Mouse (Mus musculus) midbrain, embryonic 16.5 days (tissue): ENCODE measurements around the gene Kptn. TPM values are rescaled to one million over a fixed set of nuclear protein-coding genes. Genes with fewer than 3 reads are reported as not detected.

Experiments
- ATAC-seq: fragments of 200-750 bp; cut with Nextera tagmentation; 2 replicates; pipeline ENCODE4 v1.8.0; 2017; ENCODE audit warnings: moderate TSS enrichment
- H3K27ac ChIP-seq: fragments of 300-500 bp; sonication (generic); 2 replicates; pipeline ENCODE4 v1.5.1; 2014; ENCODE audit warnings: mild to moderate bottlenecking, low read length, mixed read lengths
- H3K27me3 ChIP-seq: fragments of 300-500 bp; sonication (generic); 2 replicates; pipeline ENCODE4 v1.6.1; 2014; ENCODE audit warnings: low read depth, low read length, mixed read lengths; ENCODE audit not compliant: control insufficient read depth, insufficient read depth
- H3K36me3 ChIP-seq: fragments of 300-500 bp; sonication (generic); 2 replicates; pipeline ENCODE4 v1.6.1; 2014; ENCODE audit warnings: mild to moderate bottlenecking, low read length, moderate library complexity, mixed read lengths; ENCODE audit not compliant: control insufficient read depth, insufficient read depth
- H3K4me1 ChIP-seq: fragments of 300-500 bp; sonication (generic); 2 replicates; pipeline ENCODE4 v1.6.1; 2014; ENCODE audit warnings: mild to moderate bottlenecking, low read length, mixed read lengths; ENCODE audit not compliant: control insufficient read depth, insufficient read depth
- H3K4me2 ChIP-seq: fragments of 300-500 bp; sonication (generic); 2 replicates; pipeline ENCODE4 v1.6.1; 2014; ENCODE audit warnings: mild to moderate bottlenecking, low read length, mixed read lengths
- H3K4me3 ChIP-seq: fragments of 300-500 bp; sonication (generic); 2 replicates; pipeline ENCODE4 v1.5.1; 2014; ENCODE audit warnings: low read depth, mild to moderate bottlenecking, low read length, moderate library complexity, mixed read lengths
- H3K9ac ChIP-seq: fragments of 300-500 bp; sonication (generic); 2 replicates; pipeline ENCODE4 v1.6.1; 2014; ENCODE audit warnings: low read depth, low read length, mixed read lengths
- H3K9me3 ChIP-seq: fragments of 300-500 bp; sonication (generic); replicated peaks from 2 replicates; pipeline ENCODE4 v1.6.1; 2014; ENCODE audit warnings: mild to moderate bottlenecking, low read length, mixed read lengths; ENCODE audit not compliant: control insufficient read depth, poor library complexity, severe bottlenecking
- WGBS: fragments of 180-500 bp; shearing (Covaris S2); extraction: QIAGEN DNeasy Blood & Tissue Kit; methylation state at CpG from one replicate; pipeline ENCODE4 v1.1.7; 2014; 5-methylcytosine and 5-hydroxymethylcytosine counted together
- polyA plus RNA-seq: library from polyadenylated mRNA; unstranded; fragments of >200 nt; fragmentation: Nextera tagmentation; extraction: Ambion mirVana; gene quantifications from 2 replicates; pipeline ENCODE4 v1.2.1, GENCODE M21; 2015

Gene Kptn
- polyA plus RNA-seq, 1 experiment from 2014 or later, result 53.6 TPM

GRCm38 (mm10) chr7:16162036-16162435, 42.3 kb downstream of the Kptn start:
- Histone ChIP-seq H3K4me2 (no peak overlapping the region), H3K27ac (no peak overlapping the region), H3K9me3 (no peaks in the 10 kb centered on the region), H3K4me3 (no peak overlapping the region), H3K4me1 (no peaks in the 10 kb centered on the region), H3K9ac (no peak overlapping the region), H3K36me3 (no peaks in the 10 kb centered on the region), H3K27me3 (peaks cover 2% of the 10 kb centered on the region)
- WGBS, result 79% methylated on average over 6 of the region's 7 CpGs
- peak; percentile 27; the same call in 1 of the 2 replicates for ATAC-seq

- Histone ChIP-seq H3K9ac (peak overlapping the region; percentile 41; the same call in 1 of the 2 replicates), H3K4me2 (no peak overlapping the region)
Observed at GRCm38 (mm10) chr7:16172141-16172581, 52.5 kb downstream of the Kptn start.

GRCm38 (mm10) chr7:16172586-16173140, 53.0 kb downstream of the Kptn start:
- Histone ChIP-seq H3K27me3 (no peaks in the 10 kb centered on the region), H3K36me3 (peaks cover 3% of the 10 kb centered on the region; the same call in 1 of the 2 replicates), H3K4me3 (no peak overlapping the region), H3K9me3 (0 out of 2 replicates have a peak, but pooled peaks cover 3% of the 10 kb centered on the region), H3K4me2 (no peak overlapping the region), H3K27ac (0 out of 2 replicates have a peak overlapping the region, but pooled peaks have one; percentile 5), H3K9ac (peak overlapping the region; percentile 21; the same call in 1 of the 2 replicates), H3K4me1 (peaks cover 35% of the 10 kb centered on the region)
- 64% methylated on average over 1 of the region's 1 CpGs for WGBS
- no peak for ATAC-seq

More at GRCm38 (mm10) chr7:16172141-16172581, 52.5 kb downstream of the Kptn start:
- Histone ChIP-seq H3K27me3 (no peaks in the 10 kb centered on the region), H3K27ac (no peak overlapping the region), H3K4me1 (peaks cover 34% of the 10 kb centered on the region), H3K9me3 (0 out of 2 replicates have a peak, but pooled peaks cover 3% of the 10 kb centered on the region), H3K36me3 (no peaks in the 10 kb centered on the region; the same call in 1 of the 2 replicates), H3K4me3 (no peak overlapping the region)
- WGBS, result 0% methylated on average over 1 of the region's 1 CpGs
- ATAC-seq, result no peak

- H3K4me2 ChIP-seq, result no peak overlapping the region; the same call in 1 of the 2 replicates
- H3K9me3 ChIP-seq, result 0 out of 2 replicates have a peak, but pooled peaks cover 3% of the 10 kb centered on the region
- 43% methylated on average over 5 of the region's 5 CpGs for WGBS
- H3K36me3 ChIP-seq, result peaks cover 5% of the 10 kb centered on the region
- H3K27ac ChIP-seq, result no peak overlapping the region
- peaks cover 35% of the 10 kb centered on the region for H3K4me1 ChIP-seq
- no peaks in the 10 kb centered on the region for H3K27me3 ChIP-seq
- no peak overlapping the region; the same call in 1 of the 2 replicates for H3K9ac ChIP-seq
- no peak for ATAC-seq
- no peak overlapping the region for H3K4me3 ChIP-seq
Observed at GRCm38 (mm10) chr7:16173146-16173545, 53.5 kb downstream of the Kptn start.

- Histone ChIP-seq H3K27me3 (no peaks in the 10 kb centered on the region), H3K4me2 (peak within 1 kb of the TSS; percentile 88), H3K4me3 (peak within 1 kb of the TSS; percentile 89), H3K4me1 (peaks cover 35% of the 10 kb centered on the region), H3K27ac (peak within 1 kb of the TSS; percentile 86), H3K9me3 (no peaks in the 10 kb centered on the region), H3K36me3 (peaks cover 22% of the 10 kb centered on the region), H3K9ac (peak within 1 kb of the TSS; percentile 96)
- WGBS, result 1% methylated on average over 36 of the region's 42 CpGs
- ATAC-seq, result peak; percentile 92
Observed at GRCm38 (mm10) chr7:16174597-16175541, 55.2 kb downstream of the Kptn start, which contains the start of gene Meis3. Meis3 (plus strand) TSS chr7:16175090.

- peak; percentile 43 for ATAC-seq
- WGBS, result 0% methylated on average over 10 of the region's 10 CpGs
- H3K4me2 ChIP-seq, result peak overlapping the region; percentile 88
- peaks cover 35% of the 10 kb centered on the region for H3K4me1 ChIP-seq
- peak overlapping the region; percentile 96 for H3K9ac ChIP-seq
- peak overlapping the region; percentile 89 for H3K4me3 ChIP-seq
- peak overlapping the region; percentile 86 for H3K27ac ChIP-seq
- peaks cover 27% of the 10 kb centered on the region for H3K36me3 ChIP-seq
- no peaks in the 10 kb centered on the region for H3K9me3 ChIP-seq
- H3K27me3 ChIP-seq, result no peaks in the 10 kb centered on the region
Observed at GRCm38 (mm10) chr7:16175542-16175931, 55.8 kb downstream of the Kptn start.

Other genes with a start within 250 kb of the Kptn start
- gene Crx, start 239.9 kb upstream of the Kptn start, polyA plus RNA-seq, result 0.24 and 0.27 TPM in 2 replicates
- not detected in 2 replicates for gene Crxos, start 237.3 kb upstream of the Kptn start, polyA plus RNA-seq
- gene Selenow, start 197.5 kb upstream of the Kptn start, polyA plus RNA-seq, result 1,578 and 1,695 TPM in 2 replicates
- gene Nop53, start 173.8 kb upstream of the Kptn start, polyA plus RNA-seq, result 108 and 110 TPM in 2 replicates
- 4.6 and 4.9 TPM in 2 replicates for gene Ehd2, start 152.3 kb upstream of the Kptn start, polyA plus RNA-seq
- 5.9 and 7.7 TPM in 2 replicates for gene Bicra, start 72.0 kb upstream of the Kptn start, polyA plus RNA-seq
- gene Zfp541, start 58.1 kb upstream of the Kptn start, polyA plus RNA-seq, result 0.14 and 0.15 TPM in 2 replicates
- gene Napa, start 21.4 kb upstream of the Kptn start, polyA plus RNA-seq, result 218 and 245 TPM in 2 replicates
- gene Slc8a2, start 9.9 kb downstream of the Kptn start, polyA plus RNA-seq, result 0.73 and 1.0 TPM in 2 replicates
- 143 and 147 TPM in 2 replicates for gene Meis3, start 55.2 kb downstream of the Kptn start, polyA plus RNA-seq
- 13.6 and 14.3 TPM in 2 replicates for gene Dhx34, start 102.1 kb downstream of the Kptn start, polyA plus RNA-seq
- gene C5ar2, start 124.3 kb downstream of the Kptn start, polyA plus RNA-seq, result 0.06 and 0.14 TPM in 2 replicates
- 1.2 and 1.5 TPM in 2 replicates for gene C5ar1, start 139.6 kb downstream of the Kptn start, polyA plus RNA-seq
- gene Inafm1, start 153.7 kb downstream of the Kptn start, polyA plus RNA-seq, result 44.5 and 49.3 TPM in 2 replicates
- gene Ccdc9, start 166.9 kb downstream of the Kptn start, polyA plus RNA-seq, result 22.1 and 25.4 TPM in 2 replicates
- 30.0 and 31.3 TPM in 2 replicates for gene Bbc3, start 188.5 kb downstream of the Kptn start, polyA plus RNA-seq